Mouse (Mus musculus): ENCODE results near the gene Trim52. TPM values are rescaled to one million over a fixed set of nuclear protein-coding genes. Genes with fewer than 3 reads are reported as not detected.
"Not testable (repeated sequence)": the region's sequence is repeated elsewhere in the genome, so short reads cannot be mapped to it uniquely, and the experiment has no call there.

Gene Trim52
- total RNA-seq (2021), result not detected
- long read RNA-seq, experiment 1, result 0 reads
- long read RNA-seq, experiment 2, result 0 reads

DNA sequence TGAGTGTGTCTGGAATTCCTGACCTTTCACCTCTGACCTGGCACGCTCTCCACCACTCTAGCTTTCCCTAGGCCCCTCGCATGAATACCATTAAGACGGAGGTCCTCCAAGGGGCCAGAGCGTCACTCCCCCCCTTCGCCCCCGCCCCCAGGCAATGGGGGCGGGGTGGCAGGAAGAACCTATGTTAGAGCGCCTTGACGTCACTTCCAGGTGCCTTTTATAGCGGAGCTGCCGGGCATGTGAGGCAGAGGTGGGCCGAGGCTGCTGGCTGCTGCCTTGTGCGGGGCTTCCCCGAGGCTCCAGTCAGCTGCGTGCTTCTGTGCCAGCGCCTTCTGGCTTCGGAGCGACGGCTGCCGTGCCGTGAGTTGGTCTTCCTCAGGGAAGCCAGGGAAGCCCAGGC is at the start of gene Trim52:
Gene Trim52, plus strand, starts transcription at position 219 of the 400 bp plus-strand sequence.
- DNase-seq (ENCODE audit: low spot score in 2 of 2), result no peak

DNA sequence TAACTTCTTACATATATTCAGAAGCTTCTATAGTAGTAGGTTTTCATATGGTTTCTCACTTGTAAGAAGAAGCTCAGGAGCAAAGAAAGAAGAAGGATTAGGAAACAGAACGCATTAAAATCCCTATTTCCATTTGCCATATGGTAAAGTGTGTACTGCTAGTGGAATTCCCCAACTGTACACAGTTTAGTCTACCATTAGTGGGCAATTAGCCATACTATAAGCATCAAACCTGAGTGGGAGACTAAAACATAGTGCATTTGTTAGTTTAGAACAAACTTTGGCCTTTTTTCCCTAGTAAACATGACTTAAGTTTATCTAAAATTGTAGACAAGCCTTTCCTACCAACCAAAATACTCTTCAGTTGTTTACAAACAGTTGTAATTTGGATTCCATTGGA is 33.4 kb upstream of the Trim52 start:
- DNase-seq (ENCODE audit: low spot score in 2 of 2), result no peak

DNA sequence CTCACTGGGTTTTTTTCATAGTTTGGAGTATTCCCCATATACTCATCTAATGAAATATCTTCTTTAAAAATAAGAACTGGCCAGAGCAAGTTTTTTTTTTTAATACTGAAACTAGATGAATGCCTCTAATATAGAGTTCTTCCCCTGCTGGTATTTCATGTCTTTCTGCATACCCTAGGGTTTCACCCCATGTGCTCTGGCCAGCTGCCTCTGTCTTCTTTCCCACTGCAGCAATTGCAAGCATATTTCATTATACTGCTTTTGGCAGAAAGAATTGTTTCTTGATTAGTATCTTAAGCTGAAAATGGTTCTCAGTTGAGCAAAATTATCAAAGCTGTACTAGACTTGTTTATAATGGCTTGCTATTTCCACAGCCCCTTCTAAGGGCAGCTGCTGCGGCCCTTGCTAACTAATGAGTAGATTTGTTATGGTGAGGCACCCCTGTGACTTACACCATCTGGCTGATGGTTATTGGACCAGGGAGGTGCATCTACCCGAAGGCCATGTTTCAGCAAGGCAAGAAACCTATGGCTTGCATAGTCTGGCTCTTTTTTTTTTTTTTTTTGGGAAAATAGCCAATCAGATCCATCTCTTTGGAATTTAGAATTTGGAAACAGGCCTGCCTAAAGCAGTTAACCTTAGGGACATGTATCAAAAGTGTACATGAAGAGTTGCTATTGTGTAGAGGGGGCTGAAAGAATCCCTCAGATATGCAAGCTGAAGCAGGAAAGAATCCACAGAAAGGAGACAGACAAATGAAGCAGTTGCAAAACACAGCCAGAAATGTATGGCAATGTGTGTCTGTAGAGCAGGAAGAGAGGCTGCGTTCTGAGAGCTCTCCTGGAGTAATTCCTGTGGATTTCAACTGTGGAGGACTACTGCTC is 30.6 kb upstream of the Trim52 start:
- DNase-seq (ENCODE audit: low spot score in 2 of 2), result no peak

- DNase-seq (ENCODE audit: low spot score in 2 of 2), result no peak
These were observed 17.4 kb upstream of the Trim52 start for GRCm38 (mm10) chr14:106088480-106089037.

- DNase-seq (ENCODE audit: low spot score in 2 of 2), result peak in 1 of 2 experiments; percentile 86
These were observed 9.2 kb upstream of the Trim52 start for GRCm38 (mm10) chr14:106096816-106097215.

DNA sequence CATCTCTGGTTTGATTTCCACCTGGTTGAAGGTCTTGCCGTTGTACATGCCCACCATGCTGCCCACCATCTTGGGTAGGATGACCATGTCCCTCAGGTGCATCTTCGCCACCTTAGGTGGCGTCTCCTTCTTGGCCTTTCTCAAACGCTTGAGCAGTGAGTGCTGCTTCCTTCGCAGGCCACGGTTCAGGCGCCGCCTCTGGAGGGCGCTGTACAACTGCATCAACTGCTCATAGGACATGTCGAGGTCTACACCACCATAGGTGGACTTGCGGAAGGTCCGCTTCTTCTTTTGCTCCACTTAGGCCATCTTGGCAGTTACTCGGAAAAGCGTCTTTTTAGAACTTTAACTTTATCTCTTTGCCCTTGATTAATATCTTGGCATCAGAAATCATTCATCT is 5.1 kb upstream of the Trim52 start:
- DNase-seq (ENCODE audit: low spot score in 2 of 2), result no peak

- no peak for DNase-seq (ENCODE audit: low spot score in 2 of 2)
These were observed 427 bp downstream of the Trim52 start for GRCm38 (mm10) chr14:106106425-106106824.

- DNase-seq (ENCODE audit: low spot score in 2 of 2), result no peak
These were observed 13.4 kb downstream of the Trim52 start for GRCm38 (mm10) chr14:106119371-106119770.

DNA sequence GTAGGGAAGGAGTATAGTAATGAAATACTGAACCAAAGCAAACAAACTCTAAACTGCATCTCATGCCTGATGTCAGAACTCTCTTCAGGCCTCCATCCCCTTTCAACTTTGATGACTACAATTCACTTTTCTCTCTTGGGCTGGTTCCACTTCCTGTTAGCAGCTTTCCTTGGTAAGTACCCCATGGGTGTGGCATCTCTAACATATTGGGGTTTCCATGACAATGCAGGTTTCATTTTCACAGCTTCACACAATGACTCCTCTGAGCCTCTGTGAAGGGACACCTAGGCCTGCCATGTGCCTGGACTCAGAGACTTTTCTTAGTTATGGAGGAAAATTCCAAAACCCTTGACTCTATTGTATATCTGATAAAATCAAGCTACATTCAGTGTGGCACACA is 30.3 kb downstream of the Trim52 start:
- DNase-seq (ENCODE audit: low spot score in 2 of 2), result no peak

DNA sequence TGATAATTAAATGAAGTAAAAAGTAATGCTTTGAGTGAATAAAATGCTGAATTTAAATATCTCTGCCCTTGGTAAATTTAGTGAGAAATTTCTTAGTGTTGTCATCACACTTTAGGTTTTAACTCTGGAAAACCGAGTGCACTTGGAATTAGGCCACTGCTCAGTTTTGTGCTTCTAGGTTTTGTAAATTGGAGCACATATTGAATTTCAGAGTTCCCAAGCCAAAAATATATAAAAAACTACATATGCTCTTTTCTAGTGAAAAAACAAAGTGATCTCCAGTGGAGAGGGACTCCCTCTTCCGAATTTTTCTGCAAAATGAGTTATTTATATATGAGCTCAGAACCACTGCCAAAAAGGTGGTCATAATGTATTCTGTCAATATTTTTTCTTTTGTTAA is 45.2 kb downstream of the Trim52 start:
- no peak for DNase-seq (ENCODE audit: low spot score in 2 of 2)

- DNase-seq (ENCODE audit: low spot score in 2 of 2), result no peak
These were observed 49.0 kb downstream of the Trim52 start for GRCm38 (mm10) chr14:106154879-106155576.

DNA sequence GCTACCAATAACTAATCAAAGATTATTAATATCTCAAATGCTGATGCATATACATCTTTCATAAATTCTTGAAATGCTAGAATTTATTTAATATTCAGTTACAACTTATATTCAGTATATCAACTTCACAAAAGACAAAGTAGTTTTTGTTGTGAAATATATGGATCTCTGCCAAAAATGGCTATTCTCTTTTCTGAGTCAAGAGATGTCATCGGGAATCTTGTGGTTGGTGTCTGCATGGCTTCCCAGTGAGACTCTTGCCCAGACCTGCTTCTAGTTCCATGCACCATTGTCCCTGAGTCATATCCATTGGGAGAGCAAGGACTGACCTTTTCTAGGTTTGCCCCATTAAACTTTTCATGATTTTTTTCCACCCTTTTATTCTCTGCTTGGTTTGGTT is 50.5 kb downstream of the Trim52 start:
- no peak for DNase-seq (ENCODE audit: low spot score in 2 of 2)

DNA sequence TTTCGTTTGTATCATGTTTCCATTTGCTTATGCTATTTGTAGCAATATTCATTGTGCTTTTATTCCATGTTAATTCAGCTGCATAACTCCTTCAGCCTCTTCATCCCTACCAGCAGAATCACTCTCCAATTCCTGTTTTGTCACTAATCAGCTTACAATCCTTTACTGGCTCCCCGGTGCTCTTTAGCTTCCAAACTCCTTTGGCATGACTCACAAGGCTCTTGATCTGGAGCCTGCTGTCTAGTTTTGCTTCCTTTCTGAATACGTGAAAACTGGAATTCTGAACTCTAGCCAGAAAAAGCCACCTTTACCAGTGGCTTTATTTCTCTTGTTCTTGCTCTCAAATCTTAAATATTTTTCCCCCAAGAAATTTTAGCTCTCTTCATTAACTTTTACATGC is 56.3 kb downstream of the Trim52 start:
- DNase-seq (ENCODE audit: low spot score in 2 of 2), result no peak

DNA sequence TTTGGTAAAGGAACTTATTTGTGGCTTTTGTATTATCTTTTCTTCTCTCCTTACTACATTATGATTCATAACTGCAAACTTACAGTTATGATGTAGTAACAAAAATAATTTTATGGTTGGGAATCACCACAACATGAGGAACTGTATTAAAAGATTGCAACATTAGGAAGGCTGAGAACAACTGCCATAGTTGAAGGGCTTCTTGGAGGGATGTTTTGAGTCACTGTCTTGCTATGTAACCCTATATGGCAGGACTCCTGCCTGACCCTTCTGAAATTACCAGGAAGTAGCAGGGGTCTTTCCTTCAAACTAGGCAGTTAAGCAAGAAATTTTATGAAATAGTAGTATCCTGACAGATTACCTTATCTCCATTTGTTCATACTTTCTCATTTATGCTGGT is 57.2 kb downstream of the Trim52 start:
- DNase-seq (ENCODE audit: low spot score in 2 of 2), result no peak

GRCm38 (mm10) chr14:106163933-106164332 is 57.9 kb downstream of the Trim52 start:
- DNase-seq (ENCODE audit: low spot score in 2 of 2), result not testable (repeated sequence)

GRCm38 (mm10) chr14:106176879-106177278 is 70.9 kb downstream of the Trim52 start:
- DNase-seq (ENCODE audit: low spot score in 2 of 2), result peak; percentile 6 to 52

DNA sequence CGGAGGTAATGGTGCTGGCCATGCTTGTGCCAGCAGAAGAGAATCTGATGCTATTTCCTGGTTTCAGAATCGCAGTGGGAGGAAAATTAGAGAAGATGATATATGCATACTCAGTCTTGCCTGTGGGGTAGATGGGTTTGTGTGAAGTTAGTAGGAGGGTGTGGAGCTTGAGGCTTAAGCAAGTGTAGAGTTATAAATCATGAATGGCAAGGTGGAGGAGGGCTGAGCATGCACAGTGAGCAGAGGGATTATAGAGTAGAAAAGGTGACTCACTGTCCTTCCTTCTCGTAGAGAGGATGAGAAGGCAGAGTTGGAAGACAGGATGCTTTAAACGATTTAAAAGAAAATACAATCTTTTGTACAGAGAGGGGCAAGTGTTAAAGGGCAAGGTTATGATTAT is 72.2 kb downstream of the Trim52 start:
- DNase-seq (ENCODE audit: low spot score in 2 of 2), result no peak

DNA sequence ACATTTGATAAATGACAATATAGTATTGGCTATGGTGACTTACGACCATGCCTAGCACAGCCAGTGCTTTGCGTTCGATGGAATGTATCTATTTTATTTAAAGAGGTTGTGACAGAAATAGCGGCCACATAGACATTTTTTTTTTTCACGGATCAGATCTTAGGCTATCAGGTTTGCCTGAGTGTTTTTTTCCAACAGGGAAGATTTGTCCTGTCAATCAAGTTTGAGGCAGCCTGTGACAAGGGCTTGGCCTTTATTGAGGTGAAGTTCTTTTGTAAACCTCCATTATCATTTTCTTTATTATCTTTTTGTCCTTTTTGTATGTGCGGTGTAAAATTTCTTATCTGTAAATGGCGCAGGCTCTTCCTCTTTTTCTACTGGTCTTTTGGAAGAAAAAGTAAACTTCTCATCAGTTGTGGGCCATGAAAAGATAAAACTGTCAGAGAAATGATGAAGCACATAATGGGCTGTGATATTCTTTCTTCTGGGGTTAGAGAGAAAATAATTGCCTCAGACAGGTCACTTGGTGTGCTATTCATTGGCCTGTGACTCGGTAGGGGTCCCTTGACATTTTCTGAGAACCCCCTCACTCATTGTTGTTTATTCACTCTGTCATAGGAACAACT is 73.2 kb downstream of the Trim52 start:
- no peak for DNase-seq (ENCODE audit: low spot score in 2 of 2)

DNA sequence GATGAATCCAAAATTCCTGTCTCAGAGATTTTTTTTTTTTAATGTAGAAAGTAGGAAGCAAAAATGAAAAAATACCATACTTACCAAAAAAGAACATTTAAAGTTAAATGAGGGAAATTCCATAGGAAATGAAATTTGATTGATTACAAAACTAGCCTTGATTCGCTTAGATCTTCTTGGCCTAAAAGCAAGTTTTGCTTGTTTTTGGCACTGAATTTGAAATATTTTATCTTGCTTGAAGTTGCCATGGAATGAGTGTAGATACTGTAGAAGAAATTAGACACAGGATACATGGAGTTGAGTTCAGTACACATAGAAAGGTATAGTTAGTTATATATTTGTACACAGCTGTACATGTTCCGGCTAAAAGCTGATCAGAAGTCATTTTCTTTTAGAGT is 73.7 kb downstream of the Trim52 start:
- no peak for DNase-seq (ENCODE audit: low spot score in 2 of 2)

DNA sequence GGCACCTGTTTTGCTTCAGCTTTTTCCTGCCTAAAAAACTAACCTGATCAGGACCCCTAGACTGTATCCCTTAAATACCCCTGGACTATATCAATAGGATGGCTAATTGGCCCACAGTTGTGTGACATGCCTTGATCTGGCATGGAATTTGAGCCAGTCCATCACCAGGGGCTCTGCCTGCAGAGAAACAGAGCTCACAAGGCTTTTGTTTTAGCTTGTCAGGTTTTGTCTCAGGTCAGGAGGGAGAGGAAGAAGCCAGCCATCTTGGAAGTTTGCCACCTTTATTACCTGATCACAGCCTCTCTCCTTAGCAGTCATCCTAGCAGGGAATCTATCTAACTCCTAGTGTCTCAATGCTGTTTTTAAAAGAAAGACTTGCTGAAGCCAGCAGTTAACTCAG is 74.6 kb downstream of the Trim52 start:
- DNase-seq (ENCODE audit: low spot score in 2 of 2), result no peak

DNA sequence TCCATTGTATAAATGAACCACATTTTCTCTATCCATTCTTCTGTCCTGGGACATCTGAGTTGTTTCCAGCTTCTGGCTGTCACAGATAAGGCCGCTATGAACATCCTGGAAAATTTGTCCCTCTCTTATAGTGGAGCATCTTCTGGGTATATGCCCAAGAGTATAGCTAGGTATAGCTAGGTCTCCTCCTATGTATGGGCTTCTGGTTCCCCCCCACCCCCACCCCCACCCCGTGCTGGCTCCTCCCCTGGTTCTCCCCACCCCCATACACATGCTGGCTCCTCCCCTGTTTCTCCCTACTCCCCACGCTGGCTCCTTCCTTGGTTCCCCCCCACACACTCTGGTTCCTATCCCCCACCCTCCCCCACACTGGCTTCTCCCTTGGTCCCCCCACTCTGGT is 78.0 kb downstream of the Trim52 start:
- no peak for DNase-seq (ENCODE audit: low spot score in 2 of 2)
